ENCODE assay signal across 7 mouse cellular contexts in genomic region chr15:89532924-89533842, GRCm38 (mm10). TPM values are rescaled to one million over a fixed set of nuclear protein-coding genes. Genes with fewer than 3 reads are reported as not detected.
DNase-seq lines count a peak whose midpoint lies in the region; ATAC-seq lines count a peak whose summit lies in the region.

No protein-coding gene starts in this region.

- no peak overlapping the region for H3K27ac ChIP-seq in liver, embryonic 11.5 days (ENCODE audit: low read depth, low read length)
- no peak overlapping the region for H3K27ac ChIP-seq in liver, embryonic 12.5 days
- H3K27ac ChIP-seq in embryonic facial prominence, embryonic 13.5 days = no peak overlapping the region
- H3K27ac ChIP-seq in intestine, embryonic 16.5 days (ENCODE audit: low read length) = no peak overlapping the region

- ATAC-seq in liver, embryonic 11.5 days (replicated peaks; ENCODE audit: low FRiP score) = no peak; the same call in 1 of the 2 replicates
- ATAC-seq in liver, embryonic 12.5 days = no peak
- ATAC-seq in embryonic facial prominence, embryonic 13.5 days (ENCODE audit: insufficient number of reproducible peaks, insufficient read depth, low FRiP score, low TSS enrichment, low read depth) = no peak
- ATAC-seq in intestine, embryonic 16.5 days = no peak

- H3K9ac ChIP-seq in liver, embryonic 11.5 days (ENCODE audit: low read depth, low read length) = no peak overlapping the region
- H3K9ac ChIP-seq in liver, embryonic 12.5 days = no peak overlapping the region
- H3K9ac ChIP-seq in embryonic facial prominence, embryonic 13.5 days = peak overlapping the region; percentile 61
- no peak overlapping the region for H3K9ac ChIP-seq in intestine, embryonic 16.5 days (ENCODE audit: low read depth, low read length)

- no peaks in the 10 kb centered on the region for H3K4me1 ChIP-seq in liver, embryonic 11.5 days (replicated peaks; ENCODE audit: control insufficient read depth, insufficient read depth, low read length)
- H3K4me1 ChIP-seq in liver, embryonic 12.5 days = no peaks in the 10 kb centered on the region
- H3K4me1 ChIP-seq in embryonic facial prominence, embryonic 13.5 days = peaks cover 14% of the 10 kb centered on the region
- peaks cover 6% of the 10 kb centered on the region; the same call in 1 of the 2 replicates for H3K4me1 ChIP-seq in intestine, embryonic 16.5 days (ENCODE audit: control insufficient read depth, insufficient read depth, low read length)

- H3K4me3 ChIP-seq in liver, embryonic 11.5 days (ENCODE audit: low read depth, low read length) = no peak overlapping the region
- no peak overlapping the region for H3K4me3 ChIP-seq in liver, embryonic 12.5 days
- H3K4me3 ChIP-seq in embryonic facial prominence, embryonic 13.5 days = peak overlapping the region; percentile 27
- no peak overlapping the region for H3K4me3 ChIP-seq in intestine, embryonic 16.5 days (ENCODE audit: low read length)

- no peaks in the 10 kb centered on the region for H3K36me3 ChIP-seq in liver, embryonic 11.5 days (ENCODE audit: control insufficient read depth, insufficient read depth, low read length)
- peaks cover 20% of the 10 kb centered on the region for H3K36me3 ChIP-seq in liver, embryonic 12.5 days
- peaks cover 12% of the 10 kb centered on the region for H3K36me3 ChIP-seq in embryonic facial prominence, embryonic 13.5 days
- no peaks in the 10 kb centered on the region for H3K36me3 ChIP-seq in intestine, embryonic 16.5 days (ENCODE audit: control insufficient read depth, insufficient read depth, low read length)

- 88% methylated on average over 23 of the region's 23 CpGs for WGBS in liver, embryonic 11.5 days
- WGBS in liver, embryonic 12.5 days (ENCODE audit: insufficient replicate concordance) = 82% methylated on average over 23 of the region's 23 CpGs
- 70% methylated on average over 23 of the region's 23 CpGs for WGBS in embryonic facial prominence, embryonic 13.5 days
- 76% methylated on average over 23 of the region's 23 CpGs for WGBS in intestine, embryonic 16.5 days

- H3K4me2 ChIP-seq in liver, embryonic 11.5 days = 0 out of 2 replicates have a peak overlapping the region, but pooled peaks have one; percentile 7
- no peak overlapping the region for H3K4me2 ChIP-seq in liver, embryonic 12.5 days
- H3K4me2 ChIP-seq in embryonic facial prominence, embryonic 13.5 days = peak overlapping the region; percentile 50
- 0 out of 2 replicates have a peak overlapping the region, but pooled peaks have one; percentile 10 for H3K4me2 ChIP-seq in intestine, embryonic 16.5 days (ENCODE audit: low read depth, low read length)

- H3K9me3 ChIP-seq in liver, embryonic 11.5 days (ENCODE audit: control insufficient read depth, low read length) = no peaks in the 10 kb centered on the region
- no peaks in the 10 kb centered on the region for H3K9me3 ChIP-seq in liver, embryonic 12.5 days (replicated peaks)
- H3K9me3 ChIP-seq in embryonic facial prominence, embryonic 13.5 days = no peaks in the 10 kb centered on the region
- H3K9me3 ChIP-seq in intestine, embryonic 16.5 days (ENCODE audit: control insufficient read depth, low read length) = no peaks in the 10 kb centered on the region

- DNase-seq in liver, embryonic 11.5 days (ENCODE audit: low spot score) = no peak
- peak; percentile 9 for DNase-seq in retina, postnatal 1 day
- no peak for DNase-seq in frontal cortex, postnatal 14 days (ENCODE audit: low spot score in 2 of 2)
- DNase-seq in urinary bladder, postnatal 14 days (ENCODE audit: low spot score) = no peak

- no peaks in the 10 kb centered on the region for H3K27me3 ChIP-seq in liver, embryonic 11.5 days (replicated peaks; ENCODE audit: control insufficient read depth, insufficient read depth, low read length)
- H3K27me3 ChIP-seq in liver, embryonic 12.5 days (replicated peaks) = no peaks in the 10 kb centered on the region
- no peaks in the 10 kb centered on the region; the same call in 1 of the 2 replicates for H3K27me3 ChIP-seq in embryonic facial prominence, embryonic 13.5 days
- H3K27me3 ChIP-seq in intestine, embryonic 16.5 days (replicated peaks; ENCODE audit: control insufficient read depth, insufficient read depth, low read length) = no peaks in the 10 kb centered on the region

RNA-seq across cellular contexts. Expression of gene Shank3, which starts 33.8 kb away (rescaled TPM):
- 1.1 and 1.7 TPM in 2 replicates for polyA plus RNA-seq in liver, embryonic 11.5 days (2014; fragmentation: Nextera tagmentation; extraction: Ambion mirVana)
- 0.81 and 1.4 TPM in 2 replicates for polyA plus RNA-seq in liver, embryonic 12.5 days (2016; fragmentation: Nextera tagmentation; extraction: Ambion mirVana)
- polyA plus RNA-seq in embryonic facial prominence, embryonic 13.5 days (2015; fragmentation: Nextera tagmentation; extraction: Ambion mirVana) = 2.2 and 2.9 TPM in 2 replicates
- polyA plus RNA-seq in intestine, embryonic 16.5 days (2015; fragmentation: Nextera tagmentation; extraction: Ambion mirVana) = 0.70 and 0.80 TPM in 2 replicates

RNA-seq across cellular contexts. Expression of gene Acr, which starts 34.9 kb away (rescaled TPM):
- polyA plus RNA-seq in liver, embryonic 11.5 days (2014; fragmentation: Nextera tagmentation; extraction: Ambion mirVana) = 0.11 TPM in 1 of 2 replicates, not detected in the other
- polyA plus RNA-seq in liver, embryonic 12.5 days (2016; fragmentation: Nextera tagmentation; extraction: Ambion mirVana) = not detected in 2 replicates
- polyA plus RNA-seq in embryonic facial prominence, embryonic 13.5 days (2015; fragmentation: Nextera tagmentation; extraction: Ambion mirVana) = 0.35 and 0.48 TPM in 2 replicates
- polyA plus RNA-seq in intestine, embryonic 16.5 days (2015; fragmentation: Nextera tagmentation; extraction: Ambion mirVana) = 0.11 and 0.13 TPM in 2 replicates

RNA-seq across cellular contexts. Expression of gene Arsa, which starts 56.0 kb away (rescaled TPM):
- 8.6 and 9.0 TPM in 2 replicates for polyA plus RNA-seq in liver, embryonic 11.5 days (2014; fragmentation: Nextera tagmentation; extraction: Ambion mirVana)
- polyA plus RNA-seq in liver, embryonic 12.5 days (2016; fragmentation: Nextera tagmentation; extraction: Ambion mirVana) = 6.6 and 7.0 TPM in 2 replicates
- polyA plus RNA-seq in embryonic facial prominence, embryonic 13.5 days (2015; fragmentation: Nextera tagmentation; extraction: Ambion mirVana) = 20.8 and 22.9 TPM in 2 replicates
- 29.5 and 36.4 TPM in 2 replicates for polyA plus RNA-seq in intestine, embryonic 16.5 days (2015; fragmentation: Nextera tagmentation; extraction: Ambion mirVana)

RNA-seq across cellular contexts. Expression of gene Rabl2, which starts 58.5 kb away (rescaled TPM):
- polyA plus RNA-seq in liver, embryonic 11.5 days (2014; fragmentation: Nextera tagmentation; extraction: Ambion mirVana) = 24.8 and 27.1 TPM in 2 replicates
- polyA plus RNA-seq in liver, embryonic 12.5 days (2016; fragmentation: Nextera tagmentation; extraction: Ambion mirVana) = 10.3 and 11.2 TPM in 2 replicates
- polyA plus RNA-seq in embryonic facial prominence, embryonic 13.5 days (2015; fragmentation: Nextera tagmentation; extraction: Ambion mirVana) = 51.5 and 54.8 TPM in 2 replicates
- polyA plus RNA-seq in intestine, embryonic 16.5 days (2015; fragmentation: Nextera tagmentation; extraction: Ambion mirVana) = 23.4 and 24.1 TPM in 2 replicates
